Mouse (Mus musculus): ENCODE results near the gene Gpr156.
"Not testable (repeated sequence)": the region's sequence is repeated elsewhere in the genome, so short reads cannot be mapped to it uniquely, and the experiment has no call there.

Gene Gpr156

DNA sequence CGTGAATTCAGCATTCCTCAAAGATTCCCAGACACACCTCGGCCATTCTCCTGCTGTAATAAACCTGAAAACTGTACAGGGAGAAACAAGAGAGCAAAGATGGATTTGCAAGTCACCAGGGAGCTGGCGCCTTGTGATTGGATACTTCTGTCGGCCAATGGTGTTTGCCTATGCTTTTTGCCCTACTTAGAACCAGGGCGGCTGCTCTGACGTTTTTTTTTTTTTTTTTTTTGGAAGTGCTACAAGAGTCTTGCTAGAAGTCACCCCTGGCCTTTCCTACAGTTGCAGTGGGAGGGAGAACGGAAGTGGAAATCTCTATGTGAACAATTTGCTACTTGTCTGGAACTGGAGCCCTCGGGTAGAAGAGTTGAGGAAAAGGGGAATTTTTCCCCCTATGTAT, 56.1 kb downstream of the Gpr156 start:
- TF ChIP-seq NANOG (IDR thresholded peaks at IDR 0.05; ENCODE audit: borderline replicate concordance, low read length) (no peak), POU5F1 (IDR thresholded peaks at IDR 0.05; ENCODE audit: borderline replicate concordance, low read length) (no peak), CTCF (conservative IDR thresholded peaks at IDR 0.05; ENCODE audit: low read length) (no peak)

DNA sequence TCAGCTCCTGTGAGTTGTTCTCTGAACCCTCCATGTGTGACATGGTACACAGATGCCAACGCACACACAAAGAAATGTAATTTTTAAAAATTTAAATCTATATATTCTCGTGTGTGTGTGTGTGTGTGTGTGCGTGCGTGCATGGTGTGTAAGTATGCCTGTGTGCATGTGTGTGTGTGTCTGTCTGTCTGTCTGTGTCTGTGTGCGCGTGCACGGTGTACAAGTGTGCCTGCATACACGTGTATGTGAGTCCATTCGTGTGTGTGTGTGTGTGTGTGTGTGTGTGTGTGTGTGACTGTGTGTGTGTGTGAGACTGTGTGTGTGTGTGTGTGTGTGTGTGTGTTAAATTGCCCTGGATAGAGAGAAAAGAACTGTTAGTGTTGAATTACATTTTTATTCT, 56.9 kb downstream of the Gpr156 start:
- peaks cover 19% of the 10 kb centered on the region; the same call in 1 of the 2 replicates for H3K27me3 ChIP-seq (ENCODE audit: insufficient read depth, low read length)
- not testable (repeated sequence) for H3K4me3 ChIP-seq (replicated peaks; ENCODE audit: low read length); H3K4me1 ChIP-seq (replicated peaks; ENCODE audit: low read depth, low read length); H3K9me3 ChIP-seq (ENCODE audit: low read length); H3K36me3 ChIP-seq (ENCODE audit: insufficient read depth, low read length)

More for the DNA sequence above, 56.1 kb downstream of the Gpr156 start:
- Histone ChIP-seq H3K4me3 (replicated peaks; ENCODE audit: low read length) (no peak overlapping the region), H3K9me3 (ENCODE audit: low read length) (no peaks in the 10 kb centered on the region), H3K36me3 (ENCODE audit: insufficient read depth, low read length) (no peaks in the 10 kb centered on the region), H3K27me3 (ENCODE audit: insufficient read depth, low read length) (peaks cover 19% of the 10 kb centered on the region; the same call in 1 of the 2 replicates), H3K4me1 (replicated peaks; ENCODE audit: low read depth, low read length) (0 out of 2 replicates have a peak, but pooled peaks cover 3% of the 10 kb centered on the region)

DNA sequence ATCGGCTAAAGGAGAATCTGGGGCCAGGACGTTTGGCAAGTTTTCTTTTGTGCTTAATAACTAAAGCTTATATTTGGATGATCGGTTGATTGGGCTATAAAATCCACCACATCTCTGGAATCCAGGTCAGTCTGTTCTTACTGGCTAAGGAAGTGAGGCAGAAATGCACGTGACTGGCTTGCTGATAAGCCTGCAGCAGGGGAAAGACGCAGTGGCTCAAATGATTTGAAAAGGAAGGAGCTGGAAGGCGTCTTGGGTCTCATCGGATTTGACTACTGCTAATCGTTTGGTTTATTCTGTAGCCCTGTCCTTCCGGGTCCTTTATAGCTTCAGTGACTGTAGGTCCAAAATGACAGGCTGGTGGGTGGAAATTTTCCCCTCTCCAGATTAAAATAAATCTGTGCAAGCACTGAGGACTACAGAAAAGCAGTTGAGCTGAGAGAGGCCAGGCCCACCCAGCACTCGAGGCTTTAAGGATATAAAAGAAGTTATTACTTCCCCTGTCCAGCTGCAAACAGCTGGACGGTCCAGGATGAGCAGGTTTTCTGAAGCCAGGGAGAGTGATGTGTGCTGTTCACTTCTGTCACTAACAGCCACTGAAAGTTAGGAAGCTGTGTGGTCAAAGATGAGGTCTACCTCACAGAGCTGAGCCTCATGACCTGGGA, 57.7 kb downstream of the Gpr156 start:
- TF ChIP-seq POU5F1 (IDR thresholded peaks at IDR 0.05; ENCODE audit: borderline replicate concordance, low read length), result no peak
- TF ChIP-seq NANOG (IDR thresholded peaks at IDR 0.05; ENCODE audit: borderline replicate concordance, low read length), result no peak
- Histone ChIP-seq H3K4me1 (replicated peaks; ENCODE audit: low read depth, low read length) (no peaks in the 10 kb centered on the region; the same call in 1 of the 2 replicates), H3K9me3 (ENCODE audit: low read length) (no peaks in the 10 kb centered on the region), H3K36me3 (ENCODE audit: insufficient read depth, low read length) (no peaks in the 10 kb centered on the region), H3K27me3 (ENCODE audit: insufficient read depth, low read length) (peaks cover 19% of the 10 kb centered on the region; the same call in 1 of the 2 replicates), H3K4me3 (replicated peaks; ENCODE audit: low read length) (no peak overlapping the region)

DNA sequence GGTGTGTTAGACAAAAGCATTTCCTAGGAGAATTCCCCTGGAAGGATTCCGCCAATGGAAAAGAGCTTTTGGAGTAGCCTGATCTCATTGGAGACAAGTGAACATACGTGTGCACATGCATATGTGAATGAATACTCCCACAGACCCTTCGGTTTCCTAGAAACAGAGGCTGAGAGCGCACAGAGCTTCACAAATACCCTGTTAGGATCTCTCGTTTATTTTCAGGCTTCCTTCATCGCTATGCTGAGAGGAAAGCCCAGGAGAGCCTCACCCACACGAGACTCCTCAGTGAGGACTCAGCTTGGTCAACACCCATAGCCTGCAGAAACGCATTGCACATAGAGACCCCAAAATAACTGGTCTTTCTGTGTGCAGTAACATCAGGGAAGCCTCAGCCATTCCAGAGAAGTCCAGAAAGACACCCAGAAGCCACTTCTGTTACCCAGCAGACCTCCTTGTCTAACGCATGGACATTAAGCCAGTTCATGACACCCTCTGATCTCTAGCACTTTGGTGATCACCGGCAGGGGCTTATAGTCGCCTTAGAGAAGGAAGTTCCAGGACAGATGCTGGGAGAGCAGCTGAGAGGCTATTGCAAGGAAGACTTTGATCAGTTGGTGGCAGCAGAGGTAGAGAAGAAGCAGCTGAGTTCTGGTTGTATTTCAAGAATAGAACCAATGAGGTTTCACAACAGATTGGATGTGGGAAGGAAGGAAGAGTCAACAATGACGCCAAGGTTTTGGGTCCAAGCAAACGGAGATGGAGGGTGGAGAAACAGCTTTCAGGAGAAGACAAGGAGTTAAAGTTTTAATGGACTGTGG, 58.4 kb downstream of the Gpr156 start:
- H3K9me3 ChIP-seq (ENCODE audit: low read length), result no peaks in the 10 kb centered on the region
- H3K4me3 ChIP-seq (replicated peaks; ENCODE audit: low read length), result no peak overlapping the region
- no peaks in the 10 kb centered on the region; the same call in 1 of the 2 replicates for H3K4me1 ChIP-seq (replicated peaks; ENCODE audit: low read depth, low read length)
- H3K36me3 ChIP-seq (ENCODE audit: insufficient read depth, low read length), result no peaks in the 10 kb centered on the region
- H3K27me3 ChIP-seq (ENCODE audit: insufficient read depth, low read length), result peaks cover 19% of the 10 kb centered on the region; the same call in 1 of the 2 replicates
- TF ChIP-seq NANOG (IDR thresholded peaks at IDR 0.05; ENCODE audit: borderline replicate concordance, low read length), result no peak
- TF ChIP-seq CTCF (conservative IDR thresholded peaks at IDR 0.05; ENCODE audit: low read length), result no peak
- TF ChIP-seq POU5F1 (IDR thresholded peaks at IDR 0.05; ENCODE audit: borderline replicate concordance, low read length), result no peak

- Histone ChIP-seq H3K9me3 (ENCODE audit: low read length) (no peaks in the 10 kb centered on the region), H3K36me3 (ENCODE audit: insufficient read depth, low read length) (no peaks in the 10 kb centered on the region), H3K27me3 (ENCODE audit: insufficient read depth, low read length) (no peaks in the 10 kb centered on the region), H3K4me1 (replicated peaks; ENCODE audit: low read depth, low read length) (no peaks in the 10 kb centered on the region; the same call in 1 of the 2 replicates), H3K4me3 (replicated peaks; ENCODE audit: low read length) (no peak overlapping the region)
- TF ChIP-seq CTCF (conservative IDR thresholded peaks at IDR 0.05; ENCODE audit: low read length) (no peak), POU5F1 (IDR thresholded peaks at IDR 0.05; ENCODE audit: borderline replicate concordance, low read length) (no peak), NANOG (IDR thresholded peaks at IDR 0.05; ENCODE audit: borderline replicate concordance, low read length) (no peak)
Observed at GRCm38 (mm10) chr16:37981907-37982306, 65.6 kb downstream of the Gpr156 start.

DNA sequence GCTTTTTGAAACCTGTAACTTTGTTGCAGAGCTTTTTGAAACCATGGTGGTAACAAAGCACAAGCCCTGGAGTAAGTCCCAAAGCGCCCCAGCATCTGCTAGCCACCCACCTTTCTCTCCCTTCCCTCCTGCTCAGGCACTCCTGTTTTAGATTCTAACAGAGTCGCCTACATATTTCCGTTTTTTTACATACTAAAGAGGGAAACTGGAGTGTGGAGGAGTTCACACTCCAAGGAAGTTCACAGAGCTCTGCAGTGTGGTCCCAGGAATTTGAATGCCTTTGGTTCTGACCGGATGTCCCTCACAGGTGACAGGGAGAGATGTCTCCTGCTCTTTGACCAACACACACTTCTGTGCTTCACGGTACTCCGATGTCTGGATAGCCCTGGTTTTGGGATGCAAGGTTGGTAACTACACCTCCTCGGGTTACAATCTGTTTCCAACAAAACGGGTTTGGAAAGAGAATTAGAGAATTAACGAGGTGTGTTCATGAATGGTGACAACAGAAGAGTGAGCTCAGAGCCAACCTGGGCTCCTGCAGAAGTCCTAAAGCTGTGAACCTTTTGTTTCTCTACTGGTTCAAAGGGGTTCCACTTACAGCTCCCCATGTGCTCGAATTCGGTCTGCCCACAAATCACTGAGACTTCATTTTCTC, 72.0 kb downstream of the Gpr156 start:
- H3K36me3 ChIP-seq (ENCODE audit: insufficient read depth, low read length), result no peaks in the 10 kb centered on the region
- peaks cover 40% of the 10 kb centered on the region for H3K4me1 ChIP-seq (replicated peaks; ENCODE audit: low read depth, low read length)
- no peaks in the 10 kb centered on the region for H3K9me3 ChIP-seq (ENCODE audit: low read length)
- H3K27me3 ChIP-seq (ENCODE audit: insufficient read depth, low read length), result peaks cover 15% of the 10 kb centered on the region
- TF ChIP-seq NANOG (IDR thresholded peaks at IDR 0.05; ENCODE audit: borderline replicate concordance, low read length), result no peak
- no peak for TF ChIP-seq POU5F1 (IDR thresholded peaks at IDR 0.05; ENCODE audit: borderline replicate concordance, low read length)
- no peak for TF ChIP-seq CTCF (conservative IDR thresholded peaks at IDR 0.05; ENCODE audit: low read length)
- no peak overlapping the region for H3K4me3 ChIP-seq (replicated peaks; ENCODE audit: low read length)

DNA sequence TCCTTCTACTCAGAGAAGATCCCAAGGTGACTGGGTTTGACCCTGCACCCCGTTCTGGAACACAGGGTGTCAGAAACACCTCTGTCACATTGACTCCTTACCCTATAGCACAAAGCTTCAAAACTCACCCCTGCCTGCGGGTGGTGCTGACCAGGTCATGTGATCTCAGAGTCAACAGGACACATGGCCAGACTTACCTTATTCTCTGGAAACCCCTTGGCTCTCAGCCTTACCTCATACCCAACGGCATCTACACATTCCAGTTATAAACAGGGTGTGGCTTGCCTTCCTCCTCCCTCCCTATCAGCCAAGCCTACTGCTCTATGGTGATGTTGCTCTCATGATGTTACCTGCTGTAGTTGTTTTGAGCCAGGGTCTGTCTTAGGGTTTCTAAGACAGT, 73.5 kb downstream of the Gpr156 start:
- Histone ChIP-seq H3K9me3 (ENCODE audit: low read length) (no peaks in the 10 kb centered on the region), H3K4me1 (replicated peaks; ENCODE audit: low read depth, low read length) (peaks cover 44% of the 10 kb centered on the region), H3K4me3 (replicated peaks; ENCODE audit: low read length) (no peak overlapping the region), H3K36me3 (ENCODE audit: insufficient read depth, low read length) (no peaks in the 10 kb centered on the region), H3K27me3 (ENCODE audit: insufficient read depth, low read length) (peaks cover 15% of the 10 kb centered on the region)
- no peak for TF ChIP-seq CTCF (conservative IDR thresholded peaks at IDR 0.05; ENCODE audit: low read length)
- TF ChIP-seq POU5F1 (IDR thresholded peaks at IDR 0.05; ENCODE audit: borderline replicate concordance, low read length), result no peak
- no peak for TF ChIP-seq NANOG (IDR thresholded peaks at IDR 0.05; ENCODE audit: borderline replicate concordance, low read length)

GRCm38 (mm10) chr16:37990553-37991344, 74.5 kb downstream of the Gpr156 start:
- Histone ChIP-seq H3K9me3 (ENCODE audit: low read length) (no peaks in the 10 kb centered on the region), H3K36me3 (ENCODE audit: insufficient read depth, low read length) (no peaks in the 10 kb centered on the region), H3K27me3 (ENCODE audit: insufficient read depth, low read length) (peaks cover 15% of the 10 kb centered on the region), H3K4me1 (replicated peaks; ENCODE audit: low read depth, low read length) (peaks cover 48% of the 10 kb centered on the region), H3K4me3 (replicated peaks; ENCODE audit: low read length) (no peak overlapping the region)
- TF ChIP-seq CTCF (conservative IDR thresholded peaks at IDR 0.05; ENCODE audit: low read length) (no peak), POU5F1 (IDR thresholded peaks at IDR 0.05; ENCODE audit: borderline replicate concordance, low read length) (no peak), NANOG (IDR thresholded peaks at IDR 0.05; ENCODE audit: borderline replicate concordance, low read length) (no peak)

All from E14TG2a.4 (cell line).